Mouse (Mus musculus): ENCODE data around the gene Pus7. TPM values are rescaled to one million over a fixed set of nuclear protein-coding genes. Genes with fewer than 3 reads are reported as not detected.

The Pus7 gene
- total RNA-seq (2021): 10 to 100 TPM; 19.7 to 20.7 TPM
- long read RNA-seq, partial matches to known transcripts: 3 of 11 reads
- long read RNA-seq, other reads (novel, unspliced or antisense): 3 of 11 reads

GRCm38 (mm10) chr5:23782931-23783877 is at the start of gene Pus7:
Pus7 (minus strand) TSS chr5:23783711.
- DNase-seq (ENCODE audit: low spot score in 2 of 2): peak; percentile 70 to 84

GRCm38 (mm10) chr5:23830897-23831752 is 47.6 kb upstream of the Pus7 start:
- peak; percentile 22 to 56 for DNase-seq (ENCODE audit: low spot score in 2 of 2)

GRCm38 (mm10) chr5:23826321-23827004 is 43.0 kb upstream of the Pus7 start:
- peak; percentile 64 to 69 for DNase-seq (ENCODE audit: low spot score in 2 of 2)

- DNase-seq (ENCODE audit: low spot score in 2 of 2): no peak
Measured at GRCm38 (mm10) chr5:23824171-23824733, 40.7 kb upstream of the Pus7 start.

GRCm38 (mm10) chr5:23822306-23822705 is 38.8 kb upstream of the Pus7 start:
- DNase-seq (ENCODE audit: low spot score in 2 of 2): no peak

GRCm38 (mm10) chr5:23816681-23817080 is 33.2 kb upstream of the Pus7 start:
- DNase-seq (ENCODE audit: low spot score in 2 of 2): no peak

GRCm38 (mm10) chr5:23814841-23815240 is 31.3 kb upstream of the Pus7 start:
- no peak for DNase-seq (ENCODE audit: low spot score in 2 of 2)

- DNase-seq (ENCODE audit: low spot score in 2 of 2): no peak
Measured at GRCm38 (mm10) chr5:23792726-23793125, 9.2 kb upstream of the Pus7 start.

GRCm38 (mm10) chr5:23789078-23789612 is 5.6 kb upstream of the Pus7 start:
- no peak for DNase-seq (ENCODE audit: low spot score in 2 of 2)

- no peak for DNase-seq (ENCODE audit: low spot score in 2 of 2)
Measured at GRCm38 (mm10) chr5:23788390-23788830, 4.9 kb upstream of the Pus7 start.

GRCm38 (mm10) chr5:23787536-23788389 is 4.3 kb upstream of the Pus7 start, which contains the start of gene Rint1:
Rint1 (plus strand) TSS chr5:23787711.
- DNase-seq (ENCODE audit: low spot score in 2 of 2): peak; percentile 99

GRCm38 (mm10) chr5:23782051-23782810 is 1.3 kb downstream of the Pus7 start:
- no peak for DNase-seq (ENCODE audit: low spot score in 2 of 2)

- DNase-seq (ENCODE audit: low spot score in 2 of 2): no peak
Measured at GRCm38 (mm10) chr5:23781172-23781571, 2.3 kb downstream of the Pus7 start.

GRCm38 (mm10) chr5:23780516-23780915 is 3.0 kb downstream of the Pus7 start:
- no peak for DNase-seq (ENCODE audit: low spot score in 2 of 2)

- no peak for DNase-seq (ENCODE audit: low spot score in 2 of 2)
Measured at GRCm38 (mm10) chr5:23774186-23774585, 9.3 kb downstream of the Pus7 start.

GRCm38 (mm10) chr5:23771105-23771504 is 12.4 kb downstream of the Pus7 start:
- DNase-seq (ENCODE audit: low spot score in 2 of 2): no peak

GRCm38 (mm10) chr5:23764557-23764956 is 19.0 kb downstream of the Pus7 start:
- no peak for DNase-seq (ENCODE audit: low spot score in 2 of 2)

GRCm38 (mm10) chr5:23762531-23762930 is 21.0 kb downstream of the Pus7 start:
- no peak for DNase-seq (ENCODE audit: low spot score in 2 of 2)

GRCm38 (mm10) chr5:23758633-23759032 is 24.9 kb downstream of the Pus7 start:
- peak; percentile 42 to 59 for DNase-seq (ENCODE audit: low spot score in 2 of 2)
